Mouse (Mus musculus): ENCODE results near the gene Cdh4. TPM values are rescaled to one million over a fixed set of nuclear protein-coding genes. Genes with fewer than 3 reads are reported as not detected.

Cdh4 gene
- polyA plus RNA-seq, 1 experiment from 2014 or later: 0.61 TPM

- DNase-seq: no peak
- Histone ChIP-seq H3K36me3 (replicated peaks; ENCODE audit: insufficient read depth, low read length) (no peaks in the 10 kb centered on the region), H3K27ac (ENCODE audit: low read depth) (no peak overlapping the region), H3K4me3 (ENCODE audit: low read depth, low read length) (no peak overlapping the region), H3K9ac (replicated peaks) (no peak overlapping the region), H3K9me3 (ENCODE audit: low read length) (no peaks in the 10 kb centered on the region), H3K4me1 (ENCODE audit: insufficient read depth) (no peaks in the 10 kb centered on the region), H3K4me2 (ENCODE audit: low read depth, low read length) (no peak overlapping the region), H3K27me3 (ENCODE audit: insufficient read depth, low read length) (no peaks in the 10 kb centered on the region)
- 84% methylated on average over 8 of the region's 9 CpGs for WGBS (ENCODE audit: insufficient replicate concordance)
- ATAC-seq: no peak
- TF ChIP-seq CTCF (IDR thresholded peaks at IDR 0.05; ENCODE audit: low read depth): no peak
- TF ChIP-seq EP300 (IDR thresholded peaks at IDR 0.05; ENCODE audit: low read depth): no peak
These were observed 207.9 kb downstream of the Cdh4 start for GRCm38 (mm10) chr2:179650168-179650567.

GRCm38 (mm10) chr2:179655506-179655905 is 213.3 kb downstream of the Cdh4 start:
- ATAC-seq: no peak
- no peak for DNase-seq
- WGBS (ENCODE audit: insufficient replicate concordance): 55% methylated on average over 3 of the region's 3 CpGs
- TF ChIP-seq CTCF (IDR thresholded peaks at IDR 0.05; ENCODE audit: low read depth) (no peak), EP300 (IDR thresholded peaks at IDR 0.05; ENCODE audit: low read depth) (no peak)
- Histone ChIP-seq H3K27me3 (ENCODE audit: insufficient read depth, low read length) (no peaks in the 10 kb centered on the region), H3K36me3 (replicated peaks; ENCODE audit: insufficient read depth, low read length) (no peaks in the 10 kb centered on the region), H3K4me3 (ENCODE audit: low read depth, low read length) (no peak overlapping the region), H3K9me3 (ENCODE audit: low read length) (no peaks in the 10 kb centered on the region), H3K9ac (replicated peaks) (no peak overlapping the region), H3K27ac (ENCODE audit: low read depth) (no peak overlapping the region), H3K4me2 (ENCODE audit: low read depth, low read length) (no peak overlapping the region), H3K4me1 (ENCODE audit: insufficient read depth) (no peaks in the 10 kb centered on the region)

- Histone ChIP-seq H3K4me2 (ENCODE audit: low read depth, low read length) (no peak overlapping the region), H3K9me3 (ENCODE audit: low read length) (no peaks in the 10 kb centered on the region), H3K9ac (replicated peaks) (no peak overlapping the region), H3K27me3 (ENCODE audit: insufficient read depth, low read length) (no peaks in the 10 kb centered on the region), H3K27ac (ENCODE audit: low read depth) (no peak overlapping the region), H3K4me3 (ENCODE audit: low read depth, low read length) (no peak overlapping the region), H3K4me1 (ENCODE audit: insufficient read depth) (no peaks in the 10 kb centered on the region), H3K36me3 (replicated peaks; ENCODE audit: insufficient read depth, low read length) (no peaks in the 10 kb centered on the region)
- DNase-seq: no peak
- WGBS (ENCODE audit: insufficient replicate concordance): 83% methylated on average over 1 of the region's 1 CpGs
- no peak for TF ChIP-seq CTCF (IDR thresholded peaks at IDR 0.05; ENCODE audit: low read depth)
- TF ChIP-seq EP300 (IDR thresholded peaks at IDR 0.05; ENCODE audit: low read depth): no peak
- no peak for ATAC-seq
These were observed 217.0 kb downstream of the Cdh4 start for GRCm38 (mm10) chr2:179659254-179659653.

GRCm38 (mm10) chr2:179661998-179662714 is 219.9 kb downstream of the Cdh4 start:
- TF ChIP-seq CTCF (IDR thresholded peaks at IDR 0.05; ENCODE audit: low read depth) (no peak), EP300 (IDR thresholded peaks at IDR 0.05; ENCODE audit: low read depth) (no peak)
- Histone ChIP-seq H3K9me3 (ENCODE audit: low read length) (no peaks in the 10 kb centered on the region), H3K4me1 (ENCODE audit: insufficient read depth) (no peaks in the 10 kb centered on the region), H3K36me3 (replicated peaks; ENCODE audit: insufficient read depth, low read length) (no peaks in the 10 kb centered on the region), H3K9ac (replicated peaks) (no peak overlapping the region), H3K27ac (ENCODE audit: low read depth) (no peak overlapping the region), H3K27me3 (ENCODE audit: insufficient read depth, low read length) (no peaks in the 10 kb centered on the region), H3K4me2 (ENCODE audit: low read depth, low read length) (peak overlapping the region; percentile 45), H3K4me3 (ENCODE audit: low read depth, low read length) (no peak overlapping the region)
- ATAC-seq (no peak), DNase-seq (no peak)
- 4% methylated on average over 19 of the region's 20 CpGs for WGBS (ENCODE audit: insufficient replicate concordance)

GRCm38 (mm10) chr2:179662739-179663138 is 220.5 kb downstream of the Cdh4 start:
- H3K4me3 ChIP-seq (ENCODE audit: low read depth, low read length): no peak overlapping the region

GRCm38 (mm10) chr2:179663652-179664051 is 221.4 kb downstream of the Cdh4 start:
- Histone ChIP-seq H3K4me2 (ENCODE audit: low read depth, low read length) (no peak overlapping the region), H3K27me3 (ENCODE audit: insufficient read depth, low read length) (no peaks in the 10 kb centered on the region), H3K9ac (replicated peaks) (no peak overlapping the region), H3K27ac (ENCODE audit: low read depth) (no peak overlapping the region), H3K9me3 (ENCODE audit: low read length) (no peaks in the 10 kb centered on the region), H3K4me1 (ENCODE audit: insufficient read depth) (no peaks in the 10 kb centered on the region), H3K36me3 (replicated peaks; ENCODE audit: insufficient read depth, low read length) (no peaks in the 10 kb centered on the region), H3K4me3 (ENCODE audit: low read depth, low read length) (no peak overlapping the region)
- WGBS (ENCODE audit: insufficient replicate concordance): 43% methylated on average over 9 of the region's 9 CpGs
- ATAC-seq: no peak
- no peak for DNase-seq
- 0 out of 2 replicates have a peak, but pooled peaks have one; percentile 11 for TF ChIP-seq CTCF (IDR thresholded peaks at IDR 0.05; ENCODE audit: low read depth)
- TF ChIP-seq EP300 (IDR thresholded peaks at IDR 0.05; ENCODE audit: low read depth): no peak

More at GRCm38 (mm10) chr2:179662739-179663138, 220.5 kb downstream of the Cdh4 start:
- Histone ChIP-seq H3K27me3 (ENCODE audit: insufficient read depth, low read length) (no peaks in the 10 kb centered on the region), H3K9me3 (ENCODE audit: low read length) (no peaks in the 10 kb centered on the region), H3K9ac (replicated peaks) (no peak overlapping the region), H3K4me2 (ENCODE audit: low read depth, low read length) (peak overlapping the region; percentile 45), H3K36me3 (replicated peaks; ENCODE audit: insufficient read depth, low read length) (no peaks in the 10 kb centered on the region), H3K4me1 (ENCODE audit: insufficient read depth) (no peaks in the 10 kb centered on the region), H3K27ac (ENCODE audit: low read depth) (no peak overlapping the region)
- 11% methylated on average over 9 of the region's 9 CpGs for WGBS (ENCODE audit: insufficient replicate concordance)
- ATAC-seq (no peak), DNase-seq (no peak)
- no peak for TF ChIP-seq EP300 (IDR thresholded peaks at IDR 0.05; ENCODE audit: low read depth)
- no peak for TF ChIP-seq CTCF (IDR thresholded peaks at IDR 0.05; ENCODE audit: low read depth)
